Mouse (Mus musculus) heart, postnatal 36 days (tissue): Measurements from ENCODE around the gene BC025920. TPM values are rescaled to one million over a fixed set of nuclear protein-coding genes. Genes with fewer than 3 reads are reported as not detected.

Experiments
- DNase-seq, 2 experiments: peaks; one replicate each; pipeline ENCODE4 v3.0.0; 2021 to 2022
- intact Hi-C: fragments of 180-260 bp; cut with DNase I; formaldehyde crosslinking; loops from one replicate; pipeline ENCODE4 v1.15.1; 2025
- total RNA-seq, 2 experiments: library from RNA; stranded (reverse); gene quantifications; 2 replicates each; pipeline ENCODE4 v1.2.3; 2021

The BC025920 gene
- total RNA-seq = 1 to 10 TPM; 2.6 to 2.7 TPM

- peak; percentile 89 for DNase-seq
- intact Hi-C loops = loop anchor here (2.0 to 5.0 kb wide), 3 partner anchors 21 to 566 kb away; partner anchors contain the start of gene Sirt6
Observed at GRCm38 (mm10) chr10:81605974-81606751, at the start of gene BC025920. TSS of gene BC025920 (plus strand) at chr10:81606270.

GRCm38 (mm10) chr10:81556282-81556681, 49.8 kb upstream of the BC025920 start:
- intact Hi-C loops = no loop called here
- no peak for DNase-seq

GRCm38 (mm10) chr10:81557491-81557890, 48.6 kb upstream of the BC025920 start:
- intact Hi-C loops = no loop called here

GRCm38 (mm10) chr10:81559163-81559626, 46.9 kb upstream of the BC025920 start, which contains the start of gene Aes:
TSS of gene Aes (plus strand) at chr10:81559488.
- DNase-seq = peak; percentile 86
- intact Hi-C loops = no loop called here

More at GRCm38 (mm10) chr10:81557491-81557890, 48.6 kb upstream of the BC025920 start:
- DNase-seq = no peak

- intact Hi-C loops = loop anchor here (5.0 kb wide), 1 partner anchor 42 kb away; the partner anchor contains the start of gene Tle6
- peak; percentile 77 to 78 for DNase-seq
Observed at GRCm38 (mm10) chr10:81559627-81560539, 46.2 kb upstream of the BC025920 start.

- DNase-seq = no peak
- intact Hi-C loops = loop anchor here (5.0 kb wide), 1 partner anchor 41 kb away; the partner anchor contains the start of gene Tle6
Observed at GRCm38 (mm10) chr10:81560719-81561459, 45.2 kb upstream of the BC025920 start.

GRCm38 (mm10) chr10:81562411-81562810, 43.7 kb upstream of the BC025920 start:
- DNase-seq = no peak
- intact Hi-C loops = loop anchor here (5.0 kb wide), 1 partner anchor 40 kb away; the partner anchor contains the start of gene Tle6

- no peak for DNase-seq
- intact Hi-C loops = loop anchor here (5.0 kb wide), 1 partner anchor 39 kb away; the partner anchor contains the start of gene Tle6
Observed at GRCm38 (mm10) chr10:81563481-81563880, 42.6 kb upstream of the BC025920 start.

GRCm38 (mm10) chr10:81564216-81564615, 41.9 kb upstream of the BC025920 start:
- intact Hi-C loops = loop anchor here (5.0 kb wide), 1 partner anchor 38 kb away; the partner anchor contains the start of gene Tle6
- DNase-seq = peak; percentile 59 to 63

GRCm38 (mm10) chr10:81564734-81565133, 41.3 kb upstream of the BC025920 start:
- intact Hi-C loops = loop anchor here (5.0 kb wide), 1 partner anchor 38 kb away; the partner anchor contains the start of gene Tle6
- peak in 1 of 2 experiments; percentile 59 for DNase-seq

GRCm38 (mm10) chr10:81565257-81566228, 40.5 kb upstream of the BC025920 start:
- intact Hi-C loops = no loop called here
- no peak for DNase-seq

- no peak for DNase-seq
Observed at GRCm38 (mm10) chr10:81568381-81569191, 37.5 kb upstream of the BC025920 start.

GRCm38 (mm10) chr10:81569507-81570237, 36.4 kb upstream of the BC025920 start:
- DNase-seq = no peak
- intact Hi-C loops = loop anchor here (2.0 kb wide), 1 partner anchor 35 kb away; no protein-coding TSS in a partner anchor

More at GRCm38 (mm10) chr10:81568381-81569191, 37.5 kb upstream of the BC025920 start:
- intact Hi-C loops = no loop called here

- intact Hi-C loops = loop anchor here (2.0 kb wide), 1 partner anchor 34 kb away; no protein-coding TSS in a partner anchor
- no peak for DNase-seq
Observed at GRCm38 (mm10) chr10:81570238-81570800, 35.8 kb upstream of the BC025920 start.

- intact Hi-C loops = loop anchor here (2.0 kb wide), 1 partner anchor 34 kb away; no protein-coding TSS in a partner anchor
Observed at GRCm38 (mm10) chr10:81570831-81571500, 35.1 kb upstream of the BC025920 start.

GRCm38 (mm10) chr10:81571501-81571876, 34.6 kb upstream of the BC025920 start:
- intact Hi-C loops = loop anchor here (2.0 kb wide), 1 partner anchor 33 kb away; no protein-coding TSS in a partner anchor
- DNase-seq = peak; percentile 96

More at GRCm38 (mm10) chr10:81570831-81571500, 35.1 kb upstream of the BC025920 start:
- peak; percentile 91 to 92 for DNase-seq
